Mouse (Mus musculus): ENCODE data around the gene Lpin2. TPM values are rescaled to one million over a fixed set of nuclear protein-coding genes. Genes with fewer than 3 reads are reported as not detected.

The Lpin2 gene
- polyA plus RNA-seq, 1 experiment: 11.2 TPM

DNA sequence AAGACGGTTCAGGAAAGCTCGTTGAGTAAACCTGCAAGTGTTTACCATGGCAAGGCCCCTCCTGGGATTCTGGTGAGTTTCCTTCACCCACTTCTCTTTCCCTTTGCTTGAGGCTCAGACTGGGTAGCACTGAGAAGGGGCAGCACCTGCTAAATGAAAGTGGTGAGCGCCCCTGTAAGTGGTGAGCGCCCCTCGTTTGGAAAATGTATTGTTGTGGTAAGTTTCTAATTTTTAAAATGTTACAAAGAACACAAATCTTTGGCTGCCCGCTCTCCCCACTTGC lies 22.4 kb downstream of the Lpin2 start:
- no peaks in the 10 kb centered on the region; the same call in 1 of the 2 replicates for H3K36me3 ChIP-seq (ENCODE audit: control insufficient read depth, insufficient read depth, low read length)
- H3K4me1 ChIP-seq (ENCODE audit: control insufficient read depth, insufficient read depth, low read length): no peaks in the 10 kb centered on the region
- H3K4me3 ChIP-seq (ENCODE audit: control insufficient read depth, low read depth, low read length): no peak overlapping the region
- H3K27ac ChIP-seq (ENCODE audit: control insufficient read depth, insufficient read depth, low read depth, low read length): no peak overlapping the region
- no peaks in the 10 kb centered on the region for H3K27me3 ChIP-seq (ENCODE audit: control insufficient read depth, insufficient read depth, low read length)
- no peak for TF ChIP-seq CTCF (IDR thresholded peaks at IDR 0.05; ENCODE audit: control insufficient read depth, insufficient read depth, insufficient replicate concordance, low read depth, low read length)
- no peak for TF ChIP-seq POLR2A (IDR thresholded peaks at IDR 0.05; ENCODE audit: control insufficient read depth, low read depth, low read length)

DNA sequence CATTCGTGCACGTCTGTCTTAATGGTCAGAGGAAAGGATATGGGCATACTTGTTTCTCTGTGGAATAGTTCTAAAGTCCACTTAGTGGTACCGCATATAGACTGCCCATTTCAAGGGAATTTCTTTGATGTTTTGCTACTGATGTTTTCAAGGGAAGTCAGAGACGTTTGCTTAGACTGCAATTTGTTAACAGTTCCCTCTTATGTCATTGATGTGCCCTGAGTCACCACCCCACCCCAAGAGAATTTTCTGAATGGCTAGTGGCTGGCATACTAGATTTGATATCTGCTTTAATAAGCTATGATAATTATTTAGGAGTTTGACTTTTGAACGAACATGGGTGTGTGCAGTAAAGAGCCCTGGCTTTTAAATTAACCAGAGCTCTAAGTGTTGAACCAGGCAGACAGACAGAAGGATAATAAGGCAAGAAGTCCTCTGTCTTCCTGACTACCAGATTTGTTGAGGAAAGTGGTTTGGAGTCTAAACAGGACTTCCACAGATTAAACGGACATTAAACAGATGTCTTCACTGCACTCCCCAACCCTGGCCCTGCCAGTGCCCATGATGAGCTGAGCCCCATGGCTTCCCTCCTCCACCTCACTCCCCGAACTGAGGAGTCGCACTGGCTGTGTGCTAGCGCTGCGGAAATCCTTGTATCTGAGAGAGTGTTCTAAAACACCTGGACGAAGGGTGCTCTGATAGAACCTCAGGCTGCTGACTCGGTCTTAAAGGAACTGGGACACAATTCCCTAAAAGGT lies 24.0 kb downstream of the Lpin2 start:
- H3K36me3 ChIP-seq (ENCODE audit: control insufficient read depth, insufficient read depth, low read length): no peaks in the 10 kb centered on the region; the same call in 1 of the 2 replicates
- TF ChIP-seq CTCF (IDR thresholded peaks at IDR 0.05; ENCODE audit: control insufficient read depth, insufficient read depth, insufficient replicate concordance, low read depth, low read length): no peak
- TF ChIP-seq POLR2A (IDR thresholded peaks at IDR 0.05; ENCODE audit: control insufficient read depth, low read depth, low read length): no peak
- no peak overlapping the region for H3K4me3 ChIP-seq (ENCODE audit: control insufficient read depth, low read depth, low read length)
- no peaks in the 10 kb centered on the region for H3K27me3 ChIP-seq (ENCODE audit: control insufficient read depth, insufficient read depth, low read length)
- no peak overlapping the region for H3K27ac ChIP-seq (ENCODE audit: control insufficient read depth, insufficient read depth, low read depth, low read length)
- no peaks in the 10 kb centered on the region for H3K4me1 ChIP-seq (ENCODE audit: control insufficient read depth, insufficient read depth, low read length)

DNA sequence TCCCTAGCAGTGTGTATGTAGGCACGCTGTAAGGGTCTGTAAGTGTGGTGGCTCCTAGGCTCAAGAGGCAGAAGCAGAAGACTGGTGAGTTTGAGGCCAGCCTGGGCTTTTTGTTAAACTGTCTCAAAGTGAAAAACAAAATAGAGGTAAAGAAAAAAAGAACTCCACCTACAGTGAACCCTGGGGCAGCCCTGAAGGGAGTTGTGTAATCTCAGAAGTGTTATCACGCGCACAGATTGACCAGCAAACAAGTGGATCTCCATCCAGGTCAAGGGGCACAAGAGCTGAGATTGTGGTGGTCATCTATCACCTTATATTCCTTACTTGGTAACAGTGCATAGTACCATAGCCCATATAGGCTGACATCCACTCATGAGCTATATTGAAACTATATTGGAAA lies 24.9 kb downstream of the Lpin2 start:
- TF ChIP-seq POLR2A (IDR thresholded peaks at IDR 0.05; ENCODE audit: control insufficient read depth, low read depth, low read length) (no peak), CTCF (IDR thresholded peaks at IDR 0.05; ENCODE audit: control insufficient read depth, insufficient read depth, insufficient replicate concordance, low read depth, low read length) (no peak)

DNA sequence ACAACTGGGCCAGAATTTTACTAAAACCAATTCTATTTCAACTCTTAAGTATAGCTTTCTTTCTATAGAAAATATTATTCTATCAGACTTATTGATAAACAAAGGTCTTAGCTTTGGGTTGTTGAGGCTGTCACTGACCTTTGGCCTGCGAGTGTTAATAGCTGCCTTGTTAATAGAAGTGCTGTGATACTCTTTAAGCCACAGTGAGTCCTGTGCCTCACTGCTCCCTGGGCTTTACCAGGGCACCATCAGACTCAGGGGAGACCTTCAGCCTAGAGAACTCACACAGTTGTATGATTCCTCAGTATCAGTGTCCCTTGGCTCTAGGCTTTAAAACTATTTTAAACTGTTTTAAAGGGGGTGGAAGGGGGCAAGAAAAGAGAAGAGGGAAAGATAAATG lies 26.0 kb downstream of the Lpin2 start:
- Histone ChIP-seq H3K27ac (ENCODE audit: control insufficient read depth, insufficient read depth, low read depth, low read length) (no peak overlapping the region), H3K4me3 (ENCODE audit: control insufficient read depth, low read depth, low read length) (no peak overlapping the region), H3K36me3 (ENCODE audit: control insufficient read depth, insufficient read depth, low read length) (no peaks in the 10 kb centered on the region), H3K27me3 (ENCODE audit: control insufficient read depth, insufficient read depth, low read length) (no peaks in the 10 kb centered on the region), H3K4me1 (ENCODE audit: control insufficient read depth, insufficient read depth, low read length) (no peaks in the 10 kb centered on the region; the same call in 1 of the 2 replicates)
- TF ChIP-seq POLR2A (IDR thresholded peaks at IDR 0.05; ENCODE audit: control insufficient read depth, low read depth, low read length): no peak
- no peak for TF ChIP-seq CTCF (IDR thresholded peaks at IDR 0.05; ENCODE audit: control insufficient read depth, insufficient read depth, insufficient replicate concordance, low read depth, low read length)

More for the DNA sequence above, 24.9 kb downstream of the Lpin2 start:
- no peaks in the 10 kb centered on the region for H3K4me1 ChIP-seq (ENCODE audit: control insufficient read depth, insufficient read depth, low read length)
- no peaks in the 10 kb centered on the region; the same call in 1 of the 2 replicates for H3K36me3 ChIP-seq (ENCODE audit: control insufficient read depth, insufficient read depth, low read length)
- H3K27ac ChIP-seq (ENCODE audit: control insufficient read depth, insufficient read depth, low read depth, low read length): no peak overlapping the region
- no peak overlapping the region for H3K4me3 ChIP-seq (ENCODE audit: control insufficient read depth, low read depth, low read length)
- H3K27me3 ChIP-seq (ENCODE audit: control insufficient read depth, insufficient read depth, low read length): no peaks in the 10 kb centered on the region

DNA sequence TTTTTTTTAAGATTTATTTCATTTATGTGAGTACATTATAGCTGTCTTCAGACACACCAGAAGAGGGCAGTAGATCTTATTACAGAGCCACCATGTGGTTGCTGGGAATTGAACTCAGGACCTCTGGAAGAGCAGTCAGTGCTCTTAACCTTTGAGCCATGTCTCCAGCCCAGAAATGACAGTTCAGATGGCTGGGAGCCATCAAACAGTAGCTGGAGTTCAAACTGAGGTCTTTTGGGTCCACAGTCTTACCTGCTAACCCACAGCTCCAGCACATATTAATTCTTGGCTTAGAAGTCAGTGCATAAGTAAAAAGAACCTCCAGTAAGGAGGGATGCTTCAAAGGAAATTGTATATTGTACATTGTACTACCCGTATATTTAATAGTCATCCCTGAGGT lies 26.6 kb downstream of the Lpin2 start:
- TF ChIP-seq CTCF (IDR thresholded peaks at IDR 0.05; ENCODE audit: control insufficient read depth, insufficient read depth, insufficient replicate concordance, low read depth, low read length) (no peak), POLR2A (IDR thresholded peaks at IDR 0.05; ENCODE audit: control insufficient read depth, low read depth, low read length) (no peak)
- Histone ChIP-seq H3K27ac (ENCODE audit: control insufficient read depth, insufficient read depth, low read depth, low read length) (no peak overlapping the region), H3K27me3 (ENCODE audit: control insufficient read depth, insufficient read depth, low read length) (no peaks in the 10 kb centered on the region), H3K4me1 (ENCODE audit: control insufficient read depth, insufficient read depth, low read length) (no peaks in the 10 kb centered on the region; the same call in none of the 2 replicates), H3K4me3 (ENCODE audit: control insufficient read depth, low read depth, low read length) (no peak overlapping the region), H3K36me3 (ENCODE audit: control insufficient read depth, insufficient read depth, low read length) (no peaks in the 10 kb centered on the region)

DNA sequence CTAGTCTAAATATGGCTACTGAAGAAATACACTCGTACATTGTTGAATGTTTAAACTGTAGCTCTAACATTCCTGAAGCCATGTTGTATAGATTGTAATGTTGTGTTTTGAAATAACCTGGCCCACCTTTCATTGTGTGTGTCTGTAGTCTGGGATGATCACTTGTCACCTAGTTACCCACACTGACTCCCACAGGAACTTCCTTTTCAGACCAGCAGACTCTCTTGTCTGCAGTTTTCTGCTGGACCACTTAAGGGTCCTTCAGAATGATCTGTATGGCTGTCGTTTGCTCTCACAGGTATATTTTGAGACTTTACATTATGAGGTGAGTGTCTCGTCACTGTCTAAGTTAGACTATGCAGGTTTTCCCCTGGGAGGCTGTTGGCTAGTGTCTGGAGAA lies 27.6 kb downstream of the Lpin2 start:
- Histone ChIP-seq H3K4me3 (ENCODE audit: control insufficient read depth, low read depth, low read length) (no peak overlapping the region), H3K4me1 (ENCODE audit: control insufficient read depth, insufficient read depth, low read length) (peaks cover 2% of the 10 kb centered on the region), H3K27me3 (ENCODE audit: control insufficient read depth, insufficient read depth, low read length) (no peaks in the 10 kb centered on the region), H3K27ac (ENCODE audit: control insufficient read depth, insufficient read depth, low read depth, low read length) (no peak overlapping the region), H3K36me3 (ENCODE audit: control insufficient read depth, insufficient read depth, low read length) (peaks cover 1% of the 10 kb centered on the region; the same call in 1 of the 2 replicates)
- TF ChIP-seq CTCF (IDR thresholded peaks at IDR 0.05; ENCODE audit: control insufficient read depth, insufficient read depth, insufficient replicate concordance, low read depth, low read length) (no peak), POLR2A (IDR thresholded peaks at IDR 0.05; ENCODE audit: control insufficient read depth, low read depth, low read length) (no peak)

DNA sequence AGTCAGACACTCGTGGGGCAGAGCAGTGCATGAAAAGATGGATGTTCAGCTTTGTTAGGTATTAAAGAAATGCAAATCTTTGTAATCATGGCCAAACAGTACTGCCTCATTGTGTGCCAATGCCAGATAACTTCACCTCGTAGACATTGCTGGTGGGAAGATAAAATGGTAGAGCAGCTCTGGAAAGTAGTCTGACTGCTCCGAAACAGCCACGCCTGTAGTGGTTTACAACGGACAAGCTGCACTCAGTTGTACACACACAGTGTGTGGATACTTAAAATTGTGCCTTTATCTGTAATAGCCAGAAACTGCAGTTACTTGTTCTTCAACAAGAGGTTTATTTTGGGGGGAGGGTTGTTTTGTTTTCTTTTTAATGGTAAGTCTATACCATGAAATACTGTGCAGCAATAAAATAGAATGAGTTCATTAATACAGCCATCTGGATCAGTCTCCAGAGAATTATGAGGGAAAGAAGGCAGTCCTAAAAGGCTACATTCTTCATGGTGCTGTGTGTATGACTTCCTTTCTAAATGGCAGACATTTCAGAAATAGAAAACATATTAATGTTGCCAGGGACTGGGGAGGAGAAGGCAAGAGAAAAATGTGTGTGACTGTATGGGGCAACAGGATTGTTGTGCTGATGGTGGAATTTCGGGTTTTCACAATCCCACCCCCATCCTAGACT lies 29.7 kb downstream of the Lpin2 start:
- H3K4me1 ChIP-seq (ENCODE audit: control insufficient read depth, insufficient read depth, low read length): peaks cover 2% of the 10 kb centered on the region
- TF ChIP-seq POLR2A (IDR thresholded peaks at IDR 0.05; ENCODE audit: control insufficient read depth, low read depth, low read length): no peak
- no peak for TF ChIP-seq CTCF (IDR thresholded peaks at IDR 0.05; ENCODE audit: control insufficient read depth, insufficient read depth, insufficient replicate concordance, low read depth, low read length)
- H3K27ac ChIP-seq (ENCODE audit: control insufficient read depth, insufficient read depth, low read depth, low read length): no peak overlapping the region
- peaks cover 3% of the 10 kb centered on the region for H3K36me3 ChIP-seq (ENCODE audit: control insufficient read depth, insufficient read depth, low read length)
- H3K4me3 ChIP-seq (ENCODE audit: control insufficient read depth, low read depth, low read length): no peak overlapping the region
- H3K27me3 ChIP-seq (ENCODE audit: control insufficient read depth, insufficient read depth, low read length): no peaks in the 10 kb centered on the region

Data from testis, adult 2 months (tissue).